Comparison of ENCODE assay signal across 11 mouse cellular contexts in genomic region chr16:66768684-66769389, GRCm38 (mm10).
DNase-seq lines count a peak whose midpoint lies in the region; ATAC-seq and TF ChIP-seq lines count a peak whose summit lies in the region.
"Had no signal": no experiment of that assay in that cellular context is flagged by ENCODE, and none has a peak within 500 bp of the region (broad histone marks: within the 10 kb centered on the region; RNA-seq: fewer than 3 reads in every experiment).

No protein-coding gene starts in this region.

- no peak overlapping the region; the same call in 1 of the 2 replicates for H3K4me2 ChIP-seq in forebrain, embryonic 16.5 days (ENCODE audit: low read length)
- no peak overlapping the region for H3K4me2 ChIP-seq in midbrain, embryonic 13.5 days (replicated peaks)
- H3K4me2 ChIP-seq: embryonic facial prominence, embryonic 12.5 days had no signal

- WGBS in forebrain, embryonic 16.5 days, result 8% methylated on average over 4 of the region's 4 CpGs
- WGBS in midbrain, embryonic 13.5 days, result 35% methylated on average over 4 of the region's 4 CpGs

- no peaks in the 10 kb centered on the region for H3K27me3 ChIP-seq in forebrain, embryonic 16.5 days (replicated peaks; ENCODE audit: control insufficient read depth, insufficient read depth, low read length)
- H3K27me3 ChIP-seq in midbrain, embryonic 13.5 days, result no peaks in the 10 kb centered on the region
- H3K27me3 ChIP-seq: embryonic facial prominence, embryonic 12.5 days had no signal

- no peaks in the 10 kb centered on the region for H3K9me3 ChIP-seq in forebrain, embryonic 16.5 days (ENCODE audit: control insufficient read depth, low read length)
- no peaks in the 10 kb centered on the region for H3K9me3 ChIP-seq in midbrain, embryonic 13.5 days
- H3K9me3 ChIP-seq: embryonic facial prominence, embryonic 12.5 days had no signal

- peak overlapping the region; percentile 49; the same call in 1 of the 2 replicates for H3K27ac ChIP-seq in layer of hippocampus, adult 2 months
- H3K27ac ChIP-seq in forebrain, embryonic 16.5 days (ENCODE audit: low read length), result peak overlapping the region; percentile 37; the same call in 1 of the 2 replicates
- H3K27ac ChIP-seq in midbrain, embryonic 13.5 days, result 0 out of 2 replicates have a peak overlapping the region, but pooled peaks have one; percentile 25
- H3K27ac ChIP-seq: embryonic facial prominence, embryonic 12.5 days had no signal

- ATAC-seq in forebrain, embryonic 16.5 days, result peak; percentile 69
- peak; percentile 87 for ATAC-seq in midbrain, embryonic 13.5 days
- no peak for ATAC-seq in granulocyte monocyte progenitor cell, adult 5-6 weeks (replicated peaks; ENCODE audit: poor library complexity, severe bottlenecking)
- ATAC-seq: CD4-positive, CD25-positive, alpha-beta regulatory T cell, adult 4 months had no signal

- no peaks in the 10 kb centered on the region for H3K36me3 ChIP-seq in forebrain, embryonic 16.5 days (ENCODE audit: control insufficient read depth, insufficient read depth)
- no peaks in the 10 kb centered on the region for H3K36me3 ChIP-seq in midbrain, embryonic 13.5 days
- H3K36me3 ChIP-seq: embryonic facial prominence, embryonic 12.5 days had no signal

- peak in 1 of 2 experiments; percentile 19 for DNase-seq in layer of hippocampus, adult 2 months (ENCODE audit: low spot score in 2 of 2)
- no peak for DNase-seq in layer of hippocampus, postnatal 10 days (ENCODE audit: low spot score in 2 of 2)
- peak; percentile 26 for DNase-seq in brain, embryonic 18.5 days (ENCODE audit: low read depth, low spot score)
- no peak for DNase-seq in kidney, postnatal 14 days
- DNase-seq in c-Kit-positive CD71-positive TER-119-positive erythroid progenitor cells, embryonic 14.5 days (ENCODE audit: low spot score), result no peak
- DNase-seq: heart, adult 11 months had no signal

- TF ChIP-seq CTCF in layer of hippocampus, adult 2 months (conservative IDR thresholded peaks at IDR 0.05), result peak; percentile 19; the same call in 1 of the 2 replicates

- peaks cover 7% of the 10 kb centered on the region for H3K4me1 ChIP-seq in forebrain, embryonic 16.5 days (replicated peaks; ENCODE audit: control insufficient read depth, insufficient read depth, low read length)
- H3K4me1 ChIP-seq in midbrain, embryonic 13.5 days (replicated peaks), result peaks cover 19% of the 10 kb centered on the region
- H3K4me1 ChIP-seq: embryonic facial prominence, embryonic 12.5 days had no signal

- no peak overlapping the region for H3K9ac ChIP-seq in forebrain, embryonic 16.5 days (replicated peaks; ENCODE audit: low read depth, low read length)
- H3K9ac ChIP-seq in midbrain, embryonic 13.5 days (replicated peaks), result no peak overlapping the region
- H3K9ac ChIP-seq: embryonic facial prominence, embryonic 12.5 days had no signal

- H3K4me3 ChIP-seq in layer of hippocampus, adult 2 months, result no peak overlapping the region; the same call in 1 of the 2 replicates
- H3K4me3 ChIP-seq in forebrain, embryonic 16.5 days (replicated peaks; ENCODE audit: low read length), result no peak overlapping the region
- no peak overlapping the region for H3K4me3 ChIP-seq in midbrain, embryonic 13.5 days (replicated peaks)
- H3K4me3 ChIP-seq: embryonic facial prominence, embryonic 12.5 days had no signal
